Mouse (Mus musculus) kidney, adult 18-20 months (tissue): Measurements from ENCODE around the gene Mrpl41.
"Not testable (repeated sequence)": the region's sequence is repeated elsewhere in the genome, so short reads cannot be mapped to it uniquely, and the experiment has no call there.

ENCODE experiments used
- DNase-seq: peaks from one replicate; pipeline ENCODE4 v3.0.0; 2021

The Mrpl41 gene

DNA sequence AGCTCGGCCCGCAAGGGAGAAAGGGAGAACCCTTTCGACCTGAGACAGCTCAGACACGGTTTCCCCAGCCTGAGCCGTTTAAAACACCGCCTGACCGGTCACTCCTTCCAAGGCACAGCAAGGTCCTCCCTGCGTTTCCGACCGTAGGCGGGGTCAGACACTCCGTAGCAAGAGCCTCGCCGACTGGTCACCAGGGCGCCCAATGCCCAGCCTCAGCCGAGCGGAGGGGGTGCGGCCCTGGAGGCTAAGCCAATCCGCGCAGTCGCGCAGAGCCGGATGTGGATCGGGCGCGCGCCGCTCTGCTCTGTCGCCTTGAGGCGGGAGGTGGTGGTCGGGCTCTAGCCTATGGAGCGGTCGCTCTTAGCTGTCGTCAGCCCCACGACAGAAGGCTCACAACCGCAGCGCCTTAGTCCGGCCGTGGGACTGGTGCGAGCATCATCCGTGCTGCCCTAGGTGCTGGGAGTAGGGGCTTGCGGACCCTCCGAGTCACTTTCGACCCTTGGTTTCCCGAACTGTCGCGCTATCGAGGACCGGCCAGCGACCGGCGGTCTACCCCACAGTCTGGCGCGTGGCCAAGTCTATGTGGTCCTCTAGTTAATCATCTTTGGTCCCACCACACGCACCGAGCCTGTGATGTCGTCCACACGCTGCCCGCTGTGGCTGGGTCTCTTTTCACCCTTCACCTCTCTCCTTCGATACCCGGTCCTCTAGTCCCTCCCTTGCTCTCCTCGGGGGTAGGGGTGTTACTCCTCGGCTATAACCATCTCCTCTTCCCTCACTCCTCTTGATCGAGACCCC, at the start of gene Mrpl41:
Gene Mrpl41 (minus strand): TSS at position 193 of the 798 bp plus-strand sequence.
- DNase-seq: peak; percentile 95

DNA sequence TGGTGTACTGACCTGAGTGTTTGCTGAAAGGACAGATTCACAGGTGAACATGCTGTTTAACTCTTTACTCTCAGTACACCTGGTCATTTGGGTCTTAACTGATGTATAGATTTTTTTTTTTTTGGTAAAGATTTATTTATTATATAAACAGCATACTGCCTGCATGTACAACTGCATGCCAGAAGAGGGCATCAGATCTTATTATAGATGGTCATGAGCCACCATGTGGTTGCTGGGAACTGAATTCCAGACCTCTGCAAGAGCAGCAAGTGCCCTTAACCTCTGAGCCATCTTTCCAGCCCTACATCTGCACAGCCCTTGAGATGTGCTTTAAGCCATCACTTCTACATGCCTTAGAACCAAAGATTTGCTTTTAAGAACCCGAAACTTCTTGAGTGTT, 47.8 kb upstream of the Mrpl41 start:
- DNase-seq: no peak

DNA sequence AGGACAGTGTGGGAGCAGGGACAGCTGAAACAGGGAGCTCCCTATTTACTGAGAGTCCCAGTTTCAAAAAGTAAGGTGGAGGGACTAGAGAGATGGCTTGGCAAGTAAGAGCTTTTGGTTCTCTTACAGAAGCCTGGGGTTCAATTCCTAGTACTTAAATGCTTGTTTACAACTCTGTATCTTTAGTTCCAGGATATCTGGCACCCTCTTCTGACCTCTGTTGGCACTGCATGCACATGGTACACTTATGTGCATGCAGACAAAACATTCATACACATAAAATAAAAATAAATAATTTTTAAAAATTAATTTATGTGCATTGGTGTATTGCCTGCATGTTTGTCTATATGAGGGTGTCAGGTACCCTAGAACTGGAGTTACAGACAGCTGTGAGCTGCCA, 33.4 kb upstream of the Mrpl41 start:
- no peak for DNase-seq

DNA sequence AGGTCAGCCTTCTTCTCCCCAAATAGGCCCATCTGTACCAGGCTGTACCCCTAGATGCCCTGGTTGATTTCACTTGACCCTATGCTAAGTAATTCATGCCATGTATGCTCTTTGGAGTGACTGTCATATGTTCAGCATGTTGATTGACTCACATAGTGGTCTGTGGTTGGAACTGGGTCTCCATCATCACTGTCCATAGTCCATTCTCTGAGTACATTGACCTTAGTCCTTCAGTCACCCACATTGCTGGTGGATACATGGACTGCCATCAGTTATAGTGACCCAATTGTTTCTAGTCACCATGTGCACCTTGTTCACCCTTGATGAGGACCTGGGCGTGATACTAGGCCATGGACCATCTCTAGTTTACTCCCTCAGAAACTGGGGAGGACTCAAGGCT, 31.9 kb upstream of the Mrpl41 start:
- no peak for DNase-seq

DNA sequence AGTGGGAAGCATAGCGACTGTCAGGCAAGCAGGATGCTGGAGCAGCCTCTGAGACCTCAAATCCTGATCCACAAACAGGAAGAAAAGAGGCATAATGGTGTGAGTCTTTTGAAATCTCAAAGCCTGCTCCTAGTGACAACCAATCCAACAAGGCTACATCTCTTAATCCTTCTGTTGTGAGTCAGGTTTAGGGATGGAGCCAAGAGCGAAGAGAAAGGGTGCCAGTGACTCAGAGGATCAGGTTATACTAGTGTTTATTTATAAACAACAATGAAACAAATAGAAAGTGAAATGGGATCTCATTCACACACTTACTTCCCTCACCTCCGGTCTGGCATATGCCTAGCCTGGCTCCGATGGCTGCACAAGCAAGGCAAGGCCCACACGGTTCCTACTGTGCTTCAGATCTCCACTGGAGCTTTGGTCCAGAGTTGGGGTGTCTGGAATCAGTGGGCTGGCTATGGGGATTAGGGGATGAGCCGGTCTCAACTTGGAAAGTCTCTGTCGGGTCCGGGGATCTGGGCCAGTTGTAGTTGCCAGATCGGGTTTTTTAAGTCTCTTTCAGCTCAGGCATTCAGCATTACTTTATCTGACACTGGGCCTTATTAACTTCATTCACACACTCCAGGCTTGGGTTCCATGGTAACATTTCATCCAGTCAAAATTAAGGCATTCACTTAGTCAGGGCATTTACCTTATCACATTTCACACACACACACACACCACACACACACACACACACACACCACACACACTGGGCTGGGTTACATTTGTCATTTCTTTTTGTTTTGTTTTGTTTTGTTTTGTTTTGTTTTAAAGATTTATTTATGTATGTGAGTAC, 29.3 kb upstream of the Mrpl41 start:
- no peak for DNase-seq

DNA sequence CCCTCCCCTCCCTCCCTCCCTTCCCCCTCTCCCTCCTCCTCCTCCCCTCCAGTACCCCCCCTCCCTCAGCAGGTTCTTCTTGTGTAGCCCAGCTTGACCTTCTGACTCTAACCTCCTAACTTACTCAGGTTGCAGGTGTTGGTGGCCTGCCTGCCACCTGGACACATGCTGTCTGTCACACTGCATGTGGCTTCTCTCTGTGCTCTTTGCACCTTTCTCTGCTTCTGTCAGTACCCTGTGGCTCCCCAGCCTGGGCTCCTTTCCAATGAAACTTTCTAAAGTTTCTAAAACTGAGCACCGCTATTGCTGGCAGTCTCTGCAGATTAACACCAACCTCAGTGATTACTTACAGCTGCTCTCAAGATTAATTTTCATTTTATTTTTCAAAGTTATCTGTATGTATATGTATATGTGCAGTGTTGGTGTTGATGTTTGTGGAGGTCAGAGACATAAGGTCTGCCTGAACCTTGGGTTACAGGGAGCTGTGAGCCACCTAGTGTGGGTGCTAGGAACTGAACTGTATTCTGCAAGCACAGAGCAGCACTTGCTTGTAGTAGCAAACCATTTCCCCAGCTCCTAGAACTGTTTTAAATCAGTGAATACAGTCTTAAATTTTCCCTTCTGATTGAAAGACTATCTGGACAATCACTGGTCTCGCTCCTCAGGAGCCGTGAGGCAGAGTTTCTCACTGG, 25.8 kb upstream of the Mrpl41 start:
- peak; percentile 46 for DNase-seq

DNA sequence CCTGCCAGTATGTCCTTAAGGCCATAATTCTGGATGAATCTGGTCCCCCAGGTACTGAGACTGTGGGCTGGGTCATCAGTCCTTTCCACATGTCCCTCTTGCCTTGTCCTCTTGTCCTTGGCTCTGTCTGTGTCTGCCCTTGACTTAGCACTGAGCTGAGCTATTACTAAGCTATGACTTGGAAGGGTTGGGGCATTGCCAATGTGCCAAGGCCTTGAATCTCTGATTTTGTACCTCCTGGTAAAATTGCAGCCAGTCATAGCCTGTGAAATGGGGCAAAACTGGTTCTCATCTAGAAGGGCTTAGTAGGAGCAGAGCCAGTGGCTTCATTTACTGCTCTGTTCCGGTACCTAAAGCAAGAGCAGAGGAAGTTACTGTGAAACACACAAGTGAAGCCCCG, 21.6 kb upstream of the Mrpl41 start:
- DNase-seq: no peak

DNA sequence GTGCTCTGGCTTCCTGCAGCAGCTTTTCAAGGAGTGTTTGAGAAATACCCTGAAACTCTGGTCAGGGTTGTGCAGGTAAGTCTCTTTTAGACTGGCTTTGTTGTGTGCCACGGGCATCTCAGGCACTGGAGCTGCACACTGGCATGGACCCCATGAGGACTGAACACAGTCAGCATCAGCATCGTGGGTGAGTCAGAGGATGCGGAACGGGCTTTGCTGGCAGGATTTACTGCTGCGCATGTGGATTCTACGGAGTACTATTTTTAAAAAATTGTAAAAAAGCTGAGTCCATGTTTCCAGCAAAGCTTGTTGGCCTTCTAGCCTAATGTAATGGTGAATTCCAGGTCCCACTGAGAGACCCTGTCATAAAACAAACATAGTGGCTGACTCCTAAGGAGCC, 20.4 kb upstream of the Mrpl41 start:
- no peak for DNase-seq

DNA sequence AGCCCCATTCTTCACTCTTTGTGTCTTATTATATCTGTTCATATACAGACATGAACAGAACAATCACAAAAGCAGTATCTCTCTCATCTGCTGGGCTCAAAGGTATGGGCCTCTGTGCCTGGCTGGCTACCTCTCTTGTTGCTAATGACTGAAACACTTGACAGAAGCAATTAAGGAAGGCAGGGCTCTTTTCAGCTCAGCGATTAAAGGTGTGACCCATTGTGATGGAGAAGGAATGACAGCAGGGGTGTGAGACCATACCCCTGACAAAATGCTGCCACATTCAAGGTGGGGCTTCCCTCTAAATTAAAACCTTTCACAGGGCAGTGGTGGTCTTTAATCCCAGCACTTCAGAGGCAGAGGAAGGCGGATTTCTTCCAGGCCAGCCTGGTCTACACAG, 12.9 kb upstream of the Mrpl41 start:
- no peak for DNase-seq

DNA sequence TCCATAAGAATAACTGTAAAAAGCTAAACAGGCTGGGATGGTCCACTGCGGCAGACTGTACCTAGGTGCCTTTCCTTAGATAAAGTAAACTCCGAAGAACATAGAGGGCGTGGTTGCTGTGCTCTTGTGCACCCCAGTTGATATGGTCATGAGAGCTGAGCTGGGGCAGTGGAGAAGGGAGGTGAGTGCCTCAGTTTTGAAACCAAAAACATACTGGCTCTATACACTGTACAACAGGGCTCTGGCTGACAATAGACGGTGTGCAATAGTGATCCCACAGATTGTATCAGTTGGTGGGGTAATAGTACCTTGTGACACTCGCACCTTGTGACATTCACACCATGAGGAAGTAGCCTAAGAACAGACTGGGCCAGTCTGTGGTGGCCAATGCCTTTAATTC, 2.1 kb upstream of the Mrpl41 start:
- DNase-seq: no peak

DNA sequence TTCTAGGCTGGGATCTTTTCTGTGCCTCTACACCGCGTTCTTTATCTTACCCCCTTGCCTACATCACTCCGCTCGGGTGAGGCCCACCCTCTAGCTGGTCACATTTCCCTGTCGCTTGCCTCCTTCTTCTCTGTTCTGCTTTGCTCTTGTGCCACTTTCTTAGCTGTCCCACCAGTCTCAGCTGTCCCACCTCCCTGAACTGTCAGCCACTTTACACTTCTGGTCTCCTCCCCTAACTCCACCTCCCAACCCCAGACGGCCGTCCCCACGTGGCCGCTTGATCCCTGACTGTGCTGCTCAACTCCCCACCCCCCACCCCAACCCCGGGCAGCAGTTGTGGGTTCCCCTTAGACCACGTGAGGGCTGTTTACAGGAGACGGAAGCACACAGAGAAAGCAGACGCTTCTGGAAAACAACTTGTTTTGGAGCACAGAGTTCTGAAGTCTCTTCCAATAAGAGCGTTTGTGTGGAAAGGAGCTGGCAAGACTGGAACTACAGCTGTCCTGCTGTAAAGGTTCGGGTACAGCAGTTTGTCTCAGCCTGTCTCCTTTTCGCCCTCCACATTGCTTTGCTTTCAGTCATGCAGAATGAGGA, 903 bp upstream of the Mrpl41 start, which contains the start of gene Pnpla7:
Gene Pnpla7 (plus strand): TSS at position 330 of the 594 bp plus-strand sequence.
- peak; percentile 80 for DNase-seq

DNA sequence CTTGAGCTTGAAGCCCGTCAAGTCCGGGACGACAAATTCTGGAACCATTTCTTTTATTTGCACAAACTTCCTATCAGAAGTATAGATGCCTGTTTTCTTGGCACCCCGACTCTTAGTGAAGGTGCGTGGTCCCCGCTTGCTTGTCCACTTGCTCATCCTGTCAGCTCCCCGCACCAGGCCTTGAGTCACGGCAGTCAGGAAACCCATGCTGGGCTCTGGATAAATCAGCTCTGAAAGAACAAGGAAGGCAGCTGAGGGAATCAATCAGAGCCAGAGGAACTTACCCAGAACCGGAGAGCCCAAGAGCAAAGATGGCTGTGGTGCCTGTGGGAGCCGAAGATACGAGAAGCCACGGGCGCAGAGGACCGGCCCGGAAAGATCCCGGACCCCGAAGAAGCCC, 446 bp downstream of the Mrpl41 start:
- not testable (repeated sequence) for DNase-seq

DNA sequence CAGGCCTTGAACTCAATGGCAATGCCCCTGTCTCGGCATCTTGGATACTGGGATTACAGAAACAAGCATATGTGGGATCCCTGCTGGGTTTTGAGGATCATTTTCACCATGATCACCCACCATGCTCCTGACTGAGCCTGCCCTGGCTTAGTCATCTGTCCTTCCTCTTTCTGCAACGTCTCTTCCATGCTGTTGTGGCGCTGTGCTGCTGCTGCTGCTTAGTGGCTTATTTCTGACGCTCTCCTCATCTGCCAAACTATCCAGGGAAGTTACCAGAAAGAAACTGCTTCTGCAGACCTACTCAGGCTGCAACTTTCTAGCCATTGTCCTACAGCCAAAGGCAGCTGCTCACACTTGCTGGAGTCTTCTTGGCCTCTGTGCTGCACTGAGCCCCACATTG, 4.5 kb downstream of the Mrpl41 start:
- DNase-seq: no peak

DNA sequence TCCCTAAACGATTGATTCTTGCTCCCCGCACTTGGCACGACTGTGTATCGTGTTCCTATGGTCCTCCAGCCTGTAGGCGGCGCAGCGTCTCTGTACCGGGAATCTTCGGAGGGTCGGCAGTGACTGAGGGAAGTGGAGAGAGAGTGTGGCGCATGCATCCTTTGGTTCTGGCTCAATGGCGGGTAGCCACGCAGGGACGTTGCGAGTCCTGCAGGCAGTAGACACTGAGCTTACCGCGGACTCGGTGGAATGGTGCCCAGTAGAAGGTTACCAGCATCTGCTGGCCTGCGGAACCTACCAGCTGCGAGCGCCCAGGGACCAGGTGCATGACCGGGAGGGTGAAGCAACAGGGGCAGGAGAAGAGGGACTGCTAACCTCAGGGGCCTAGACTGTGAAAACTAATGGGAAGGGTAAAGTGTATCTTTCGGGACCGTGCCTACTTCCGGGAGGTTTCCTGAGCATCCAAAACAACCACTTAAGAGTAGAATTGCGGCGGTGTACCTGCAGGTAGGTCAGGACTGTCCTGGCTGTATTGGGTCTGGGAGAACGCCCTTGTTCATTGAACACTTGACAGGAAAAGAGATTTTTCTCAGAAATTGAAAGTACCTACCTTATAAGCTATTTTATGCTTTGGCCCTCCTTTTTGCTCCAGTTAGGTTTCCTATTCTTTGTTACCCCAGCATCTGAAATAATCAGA, 12.4 kb downstream of the Mrpl41 start, which contains the start of gene Dph7:
Gene Dph7 (plus strand): TSS at position 97 of the 697 bp plus-strand sequence.
- peak; percentile 88 for DNase-seq

DNA sequence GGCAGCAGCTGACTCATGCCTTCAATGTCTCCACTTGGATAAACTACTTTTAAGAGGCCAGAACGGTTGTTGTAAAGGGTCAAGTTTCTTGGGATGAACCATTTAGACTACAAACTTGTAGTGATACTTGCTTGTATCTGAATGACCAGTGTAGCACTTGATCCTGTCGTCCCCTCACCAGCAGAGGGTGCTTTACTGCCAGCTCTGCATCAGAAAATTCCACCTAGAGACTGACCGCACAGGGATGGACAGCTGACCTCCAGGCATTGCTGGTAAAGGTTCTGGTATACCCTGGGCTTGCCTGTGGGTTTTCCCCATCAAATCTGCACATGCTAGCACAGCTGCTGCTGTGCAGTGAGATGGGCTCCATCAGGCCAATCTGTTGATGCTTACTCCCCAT, 14.0 kb downstream of the Mrpl41 start:
- DNase-seq: peak; percentile 53

DNA sequence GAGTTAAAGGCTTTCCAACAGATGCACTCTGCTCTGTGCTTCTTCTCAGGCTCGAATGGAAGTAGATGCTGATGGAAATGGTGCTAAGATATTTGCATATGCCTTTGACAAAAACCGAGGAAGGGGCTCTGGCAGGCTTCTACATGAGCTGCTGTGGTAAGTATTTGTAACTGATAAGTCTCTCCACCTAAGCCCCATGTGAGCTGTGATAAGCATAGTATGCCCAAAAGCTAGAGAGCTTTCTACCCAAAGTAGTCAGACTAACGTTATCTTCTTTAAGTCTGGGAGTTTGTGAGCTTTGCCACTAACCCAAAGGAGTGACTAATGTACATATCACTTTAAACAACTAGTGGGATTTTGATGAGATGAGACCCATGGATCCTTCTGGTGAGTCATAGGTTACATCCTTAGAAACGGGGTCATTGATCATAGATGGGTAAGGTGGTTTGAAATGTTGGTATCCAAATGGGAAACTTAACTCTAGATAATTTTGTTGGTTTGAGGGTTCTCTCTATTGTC, 22.3 kb downstream of the Mrpl41 start:
- no peak for DNase-seq

DNA sequence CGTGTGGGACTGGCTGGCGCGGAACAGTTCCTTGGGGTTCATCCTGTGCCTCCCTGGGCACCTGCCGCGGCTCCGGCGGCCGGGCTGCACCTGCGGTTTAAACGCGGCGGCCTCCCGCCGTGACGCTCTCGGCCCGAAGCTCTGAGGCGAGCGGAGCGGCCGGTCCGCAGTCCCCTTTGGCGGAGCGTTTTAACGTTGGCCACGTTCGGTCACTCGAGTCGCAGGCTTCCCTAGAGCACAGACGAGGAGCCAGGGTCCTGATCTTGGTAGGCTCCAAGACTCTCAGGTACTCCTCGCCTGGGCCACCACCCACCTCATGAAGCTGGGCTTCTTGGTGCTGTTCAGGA, 24.7 kb downstream of the Mrpl41 start:
- DNase-seq: no peak

DNA sequence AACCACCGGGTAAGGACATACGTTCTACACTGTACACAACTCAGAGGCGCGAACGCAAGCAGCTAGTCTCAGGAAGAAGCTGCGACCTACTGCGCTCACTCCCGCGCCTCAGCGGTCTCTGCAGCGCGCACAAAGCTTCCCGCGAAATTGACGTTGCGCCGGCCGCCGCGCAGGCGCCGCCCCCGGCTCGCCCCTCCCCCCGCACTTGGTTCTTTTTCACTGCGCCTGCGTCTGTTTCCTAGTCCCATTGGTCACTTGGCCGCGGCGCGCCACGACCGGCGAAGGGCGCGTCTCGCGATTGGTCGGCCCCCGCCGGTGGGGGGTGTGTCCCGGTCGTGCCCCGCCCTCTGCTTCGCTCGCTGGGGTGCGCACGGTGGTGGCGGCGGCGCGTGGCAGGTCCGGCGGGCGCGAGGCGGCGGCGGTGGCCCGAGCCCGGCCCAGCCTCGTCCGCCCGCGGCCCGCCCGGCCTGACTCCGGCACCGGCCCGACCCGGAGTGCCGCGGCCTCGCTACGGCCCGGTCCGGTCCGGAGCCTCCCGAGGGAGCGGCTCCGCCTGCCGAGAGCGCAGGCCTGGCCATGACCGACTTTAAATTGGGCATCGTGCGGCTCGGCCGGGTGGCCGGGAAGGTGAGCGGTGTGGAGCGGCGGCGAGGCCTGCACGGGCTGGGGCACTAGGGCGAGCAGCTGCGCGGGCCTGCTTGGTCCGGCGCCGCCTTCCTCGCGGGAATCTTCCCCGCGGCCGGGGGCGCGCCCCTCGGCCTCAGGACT, 25.3 kb downstream of the Mrpl41 start, which contains the start of gene Zmynd19:
Gene Zmynd19 (plus strand): TSS at position 372 of the 768 bp plus-strand sequence.
- peak; percentile 98 for DNase-seq

DNA sequence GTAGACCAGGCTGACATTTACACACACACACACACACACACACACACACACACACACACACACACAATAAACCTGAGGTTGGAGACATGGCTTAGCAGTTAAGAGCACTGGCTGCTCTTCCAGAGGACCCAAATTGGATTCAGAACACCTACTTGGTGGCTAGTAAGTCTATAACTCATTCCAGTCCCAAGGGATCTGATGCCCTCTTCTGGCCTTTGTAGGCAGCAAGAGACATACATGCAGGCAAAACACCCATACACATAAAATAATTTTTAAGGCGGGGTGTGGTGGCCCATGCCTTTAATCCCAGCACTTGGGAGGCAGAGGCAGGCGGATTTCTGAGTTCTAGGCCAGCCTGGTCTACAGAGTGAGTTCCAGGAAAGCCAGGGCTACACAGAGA, 30.6 kb downstream of the Mrpl41 start:
- peak; percentile 50 for DNase-seq

DNA sequence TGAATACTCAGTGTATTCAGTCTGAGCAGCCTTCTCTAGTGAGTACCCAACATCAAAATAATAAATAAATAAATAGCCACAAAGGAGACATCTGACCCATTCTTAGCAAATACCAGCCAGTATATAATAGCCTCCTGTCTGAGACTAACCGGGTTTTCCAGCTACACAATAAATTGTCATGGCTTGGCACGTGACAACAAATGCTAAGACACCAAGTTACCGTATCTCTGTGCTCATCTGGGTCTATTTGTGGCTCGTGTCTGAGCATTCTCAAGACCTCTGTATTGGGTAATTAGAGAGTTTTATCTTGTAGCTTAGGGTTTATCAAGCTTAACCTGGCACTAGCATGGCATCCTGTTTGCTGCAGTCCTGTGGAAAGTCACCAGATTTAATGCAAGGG, 32.8 kb downstream of the Mrpl41 start:
- DNase-seq: no peak
